Mouse (Mus musculus) spleen, postnatal 14 days (tissue): ENCODE data around the gene Ephb1.

Source experiments
- DNase-seq, 2 experiments: peaks; one replicate each; pipeline ENCODE4 v3.0.0; 2021 to 2022; ENCODE audit warnings: low spot score in 2 of 2

Ephb1 gene

DNA sequence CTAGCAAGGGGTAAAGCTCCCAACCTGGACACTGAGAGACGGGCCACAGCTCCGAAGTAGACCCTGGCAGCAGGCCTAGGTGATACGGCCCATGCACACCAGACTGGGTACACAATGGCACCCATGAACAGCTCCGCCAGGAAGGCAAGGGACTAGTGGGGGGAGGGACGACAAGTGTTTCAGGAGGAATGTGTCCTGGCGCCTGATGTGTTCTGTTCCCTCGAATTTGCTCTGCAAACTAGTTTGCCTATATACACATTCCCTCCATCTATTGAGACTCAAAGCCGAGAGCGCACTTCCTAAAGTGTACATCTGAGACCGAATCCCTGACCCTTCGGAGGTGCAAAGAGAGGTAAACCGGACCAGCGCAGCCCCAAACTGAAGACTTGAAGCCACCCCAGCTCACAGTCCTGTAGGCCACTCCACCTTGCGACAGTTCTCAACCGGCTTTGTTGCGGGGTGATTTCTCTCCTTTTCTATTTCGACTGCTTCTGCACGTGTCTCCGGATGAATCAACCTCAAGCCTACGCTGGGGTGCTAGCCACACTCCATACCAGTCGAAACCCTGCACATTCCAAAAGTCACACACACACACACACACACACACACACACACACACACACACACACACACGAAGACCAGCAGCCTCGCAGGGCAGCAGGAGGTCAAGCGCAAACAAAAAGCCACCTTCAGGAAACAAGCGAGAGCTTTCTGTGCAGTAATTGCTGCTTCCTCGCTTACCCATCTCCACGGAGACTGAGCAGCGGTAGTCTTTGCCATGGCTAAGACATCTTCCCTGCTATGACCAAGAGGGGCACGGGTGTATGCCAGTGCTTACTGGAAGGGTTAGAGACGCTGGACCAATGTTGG lies 2.1 kb downstream of the Ephb1 start:
- no peak for DNase-seq

- DNase-seq, result no peak
These were observed 2.8 kb downstream of the Ephb1 start for GRCm38 (mm10) chr9:102351721-102352120.

DNA sequence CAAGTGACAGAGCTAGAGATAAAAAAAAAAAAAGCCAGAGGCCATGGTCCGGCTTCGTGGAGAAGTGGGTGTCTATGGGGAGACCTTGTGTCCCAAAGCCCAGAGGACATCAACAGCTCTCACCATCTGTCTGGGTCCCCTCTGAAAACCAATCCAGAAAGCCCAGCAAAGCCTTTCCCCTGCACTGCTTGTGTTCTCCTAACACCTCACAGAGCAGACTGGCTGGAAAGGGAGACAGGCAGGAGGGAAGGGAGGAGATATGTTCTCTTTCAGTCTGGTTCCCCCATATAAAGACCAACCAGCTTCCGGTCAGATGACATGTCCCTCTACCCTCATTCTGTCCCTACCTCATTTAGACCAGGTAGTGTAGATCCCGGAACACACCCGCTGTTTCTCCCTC lies 3.3 kb downstream of the Ephb1 start:
- DNase-seq, result no peak

GRCm38 (mm10) chr9:102350696-102351095 lies 3.8 kb downstream of the Ephb1 start:
- DNase-seq, result peak in 1 of 2 experiments; percentile 4

DNA sequence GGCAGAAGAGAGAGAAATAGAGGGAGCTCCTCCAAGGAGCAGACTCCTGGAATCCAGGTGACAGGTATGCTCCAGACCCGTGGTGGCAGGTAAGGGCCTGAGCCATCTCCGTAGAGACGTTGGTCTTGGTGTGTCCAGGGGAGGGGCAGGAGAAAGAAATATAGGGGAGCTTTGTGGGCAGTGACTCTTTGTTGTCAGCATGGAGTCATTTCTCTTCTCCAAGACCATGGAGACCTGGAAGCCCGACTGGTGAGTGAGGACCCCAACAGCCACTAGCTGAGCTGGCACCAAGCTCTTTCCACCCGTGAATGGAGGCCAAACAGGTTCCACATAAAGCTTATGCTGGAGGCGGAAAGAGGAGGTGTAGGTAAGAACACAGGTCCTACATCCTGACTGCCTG lies 4.4 kb downstream of the Ephb1 start:
- DNase-seq, result peak in 1 of 2 experiments; percentile 5

DNA sequence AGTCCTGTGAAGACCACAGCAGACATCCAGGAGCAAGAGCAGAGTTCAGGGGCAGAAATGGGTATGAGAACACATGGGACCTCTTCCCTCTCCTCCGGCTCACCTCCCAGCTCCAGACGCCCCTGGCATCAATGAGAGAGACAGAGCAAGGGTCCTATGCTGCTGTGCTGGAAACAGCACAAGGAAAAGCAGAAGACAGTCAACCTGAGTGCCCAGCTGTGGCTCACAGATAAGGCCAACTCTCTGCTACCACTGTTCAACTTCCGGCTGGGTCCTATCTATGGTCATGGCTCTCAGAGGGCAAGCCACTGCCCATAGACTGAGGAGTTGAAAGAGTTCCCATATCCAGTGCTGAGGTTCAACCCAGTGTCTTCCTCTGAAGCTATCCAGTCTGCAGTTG lies 7.7 kb downstream of the Ephb1 start:
- peak in 1 of 2 experiments; percentile 2 for DNase-seq

DNA sequence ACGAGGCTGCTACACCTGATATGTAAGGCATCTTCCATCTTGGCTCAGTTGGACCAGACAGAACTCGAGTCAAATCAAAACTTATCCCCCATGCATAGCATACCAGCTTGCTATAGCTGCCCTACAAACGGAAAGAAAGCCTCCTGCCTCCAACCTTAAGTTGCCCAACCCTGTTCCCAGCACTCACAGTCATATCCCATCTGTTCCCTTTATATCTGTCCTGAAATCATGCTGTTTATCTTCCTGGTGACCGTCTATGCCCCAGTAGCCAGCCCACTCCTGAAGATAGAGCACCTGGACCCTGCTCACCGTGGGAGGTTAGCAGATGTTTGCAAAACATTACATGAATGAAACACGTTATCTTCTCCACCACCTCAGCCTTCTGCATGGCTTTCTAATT lies 9.0 kb downstream of the Ephb1 start:
- DNase-seq, result no peak

DNA sequence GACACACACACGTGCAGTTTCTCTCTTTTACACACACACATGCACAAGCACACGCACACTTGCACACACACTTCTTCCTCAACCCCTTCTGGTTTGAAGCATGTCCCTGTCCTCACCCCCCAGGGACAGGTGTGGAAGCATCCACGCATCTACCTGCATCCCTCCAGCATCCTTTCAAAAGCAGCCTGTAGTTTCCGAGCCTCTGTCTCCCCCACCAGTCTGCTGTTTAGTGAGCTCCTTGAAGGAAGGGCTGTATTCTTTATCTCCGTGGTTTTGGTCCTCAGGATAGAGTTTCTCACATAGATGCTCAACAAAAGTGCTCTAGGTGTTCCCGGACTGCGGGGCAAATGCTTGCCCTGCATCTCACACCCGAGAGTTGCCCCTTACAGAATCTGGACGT lies 9.4 kb downstream of the Ephb1 start:
- no peak for DNase-seq

DNA sequence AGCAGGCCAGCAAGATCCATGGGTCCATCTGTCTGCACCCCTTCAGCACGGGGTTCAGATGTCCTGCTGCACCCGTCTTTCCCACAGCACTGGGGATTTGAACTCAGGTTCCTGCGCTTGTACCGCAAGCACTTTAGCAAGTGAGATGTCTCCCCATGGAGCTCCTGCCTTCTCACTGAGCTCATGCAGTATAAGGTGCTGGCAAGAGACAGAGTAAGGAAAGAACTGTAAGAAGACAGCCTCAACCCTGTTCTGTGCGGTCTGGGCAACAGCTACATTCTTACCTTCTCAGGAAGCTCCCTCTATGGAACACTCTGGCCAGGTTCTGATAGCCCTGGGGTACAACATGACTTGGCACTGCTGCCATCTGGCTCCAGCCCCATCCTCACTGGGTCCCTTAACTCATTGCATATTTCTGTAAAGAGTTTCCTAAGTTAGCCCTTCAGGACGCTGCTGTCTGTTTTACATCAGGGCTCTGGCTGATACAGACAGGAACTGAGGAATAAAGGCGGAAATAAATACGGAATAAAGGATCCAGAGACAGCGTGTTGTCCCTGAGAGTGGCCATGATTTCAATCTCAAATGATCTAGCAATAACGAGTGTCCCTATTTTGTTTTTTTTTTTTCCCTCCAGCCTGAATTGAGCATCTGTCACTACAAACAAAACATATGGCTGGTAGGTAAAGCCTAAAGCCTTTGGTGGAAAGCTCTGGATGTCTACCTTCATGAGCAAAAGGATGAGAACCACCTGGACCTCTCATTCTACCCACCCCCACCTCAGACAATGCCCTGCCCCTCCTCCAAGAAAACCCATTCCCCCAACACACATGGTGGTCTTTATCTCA lies 10.2 kb downstream of the Ephb1 start:
- DNase-seq, result no peak

- DNase-seq, result no peak
These were observed 11.4 kb downstream of the Ephb1 start for GRCm38 (mm10) chr9:102343061-102343460.

DNA sequence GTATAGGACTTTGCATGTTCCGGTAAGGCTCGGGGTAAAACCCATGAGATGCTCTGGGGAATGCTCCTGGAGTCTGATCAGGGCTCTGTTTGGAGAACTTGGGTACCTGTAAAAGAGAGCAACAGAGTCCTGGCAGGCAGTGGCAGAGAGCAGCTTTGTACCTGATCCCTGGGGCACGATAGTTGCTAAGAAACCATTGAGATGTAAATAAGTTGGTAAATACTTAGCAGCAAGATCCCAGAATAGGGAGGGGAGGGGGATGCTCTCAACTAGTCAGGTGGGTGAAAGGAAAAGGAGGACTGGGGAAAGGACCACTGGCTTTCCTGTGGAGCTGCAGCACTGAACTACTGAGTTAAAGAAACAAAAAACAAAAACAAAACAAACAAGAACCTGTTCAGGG lies 12.5 kb downstream of the Ephb1 start:
- no peak for DNase-seq

DNA sequence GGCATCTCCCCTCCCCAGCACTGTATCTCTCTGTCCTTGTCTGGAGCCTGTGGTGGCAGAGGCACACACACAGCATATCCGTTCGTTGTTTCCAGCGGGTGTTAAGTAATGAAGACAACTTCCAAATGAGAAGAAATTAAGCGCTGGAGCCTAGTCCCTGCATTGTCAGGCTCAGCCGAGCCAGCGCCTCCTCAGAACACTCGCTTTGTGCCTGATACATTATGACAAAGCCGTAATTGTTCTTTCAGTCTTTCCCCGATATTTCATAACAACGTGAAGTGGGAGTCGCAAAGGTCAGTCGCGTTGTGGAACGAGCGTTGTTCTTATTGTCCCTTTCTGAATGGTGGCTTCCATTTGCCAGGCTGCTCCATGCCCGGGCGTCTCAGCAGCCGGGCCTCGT lies 13.7 kb downstream of the Ephb1 start:
- DNase-seq, result no peak

DNA sequence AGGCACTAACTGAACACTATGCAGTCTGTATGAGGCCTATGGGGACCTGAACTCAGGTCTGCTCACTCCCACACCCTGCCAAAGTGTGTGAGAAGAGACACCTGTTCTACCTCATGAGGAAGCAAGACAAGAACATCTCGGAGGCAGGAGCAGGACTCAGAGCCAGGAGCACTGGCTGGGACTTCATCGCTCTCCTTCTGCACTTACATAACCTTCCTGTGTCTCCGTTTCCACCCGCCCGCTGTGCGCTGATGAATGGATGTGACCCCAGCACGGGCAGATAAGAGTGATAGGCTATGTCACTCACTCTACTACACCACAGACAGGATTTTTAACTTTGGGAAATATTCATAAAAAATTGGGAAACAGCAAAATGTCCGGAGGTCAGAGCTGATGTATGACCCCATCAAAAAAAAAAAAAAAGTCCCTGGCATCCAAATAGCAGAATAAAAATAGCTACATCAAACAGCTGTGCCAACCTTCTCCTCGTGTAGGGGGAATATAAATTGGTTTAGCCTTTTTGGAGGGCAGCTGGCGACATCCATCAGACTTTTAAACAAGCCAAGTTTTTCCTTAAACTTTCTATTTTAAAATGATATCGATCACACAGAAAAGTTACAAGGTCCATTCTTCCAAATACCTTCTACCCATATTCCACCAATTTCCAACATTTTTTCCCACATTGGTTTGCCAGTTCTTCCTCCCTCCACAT lies 18.8 kb downstream of the Ephb1 start:
- no peak for DNase-seq

- DNase-seq, result no peak
These were observed 24.0 kb downstream of the Ephb1 start for GRCm38 (mm10) chr9:102330266-102331060.

GRCm38 (mm10) chr9:102327625-102328150 lies 26.8 kb downstream of the Ephb1 start:
- no peak for DNase-seq

DNA sequence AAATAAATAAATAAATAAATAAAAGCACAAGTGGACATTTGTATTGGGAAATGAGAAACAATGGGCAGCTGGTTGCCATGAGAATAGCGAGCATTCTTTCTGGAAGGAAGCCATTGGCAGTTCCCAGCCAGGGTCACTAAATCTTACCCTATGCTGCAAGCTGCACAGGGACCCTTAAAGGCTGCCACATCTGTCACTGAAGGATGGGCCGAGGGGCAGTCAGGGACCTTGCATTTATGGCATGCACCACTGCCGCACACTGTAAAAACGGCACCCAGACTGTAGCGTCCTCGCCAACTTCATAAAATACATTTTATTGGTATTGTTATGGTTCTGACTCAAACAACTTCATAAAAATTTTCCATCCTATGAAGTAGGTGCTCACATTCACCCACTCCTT lies 39.1 kb downstream of the Ephb1 start:
- DNase-seq, result no peak

- no peak for DNase-seq
These were observed 39.7 kb downstream of the Ephb1 start for GRCm38 (mm10) chr9:102314795-102315194.

DNA sequence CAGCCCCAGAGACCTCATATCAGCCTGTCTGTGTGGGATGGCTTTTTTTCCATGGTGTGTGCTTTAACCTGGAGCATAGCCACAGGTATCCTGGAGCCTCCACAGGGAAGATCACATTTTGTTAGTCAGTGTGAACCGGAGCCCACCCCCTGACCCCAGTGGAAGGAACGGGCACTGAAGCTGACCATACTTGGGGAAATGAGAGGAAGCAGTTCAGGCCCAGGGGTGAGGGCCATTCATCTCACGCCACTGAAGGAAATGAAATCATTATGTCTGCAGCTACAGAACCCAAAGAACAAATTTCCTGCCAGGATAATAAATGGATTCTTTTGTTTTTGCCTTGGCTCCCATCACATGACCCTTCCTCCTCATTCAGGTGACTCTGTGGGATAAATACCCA lies 44.1 kb downstream of the Ephb1 start:
- no peak for DNase-seq

- no peak for DNase-seq
These were observed 45.2 kb downstream of the Ephb1 start for GRCm38 (mm10) chr9:102309278-102309677.

- no peak for DNase-seq
These were observed 46.8 kb downstream of the Ephb1 start for GRCm38 (mm10) chr9:102307656-102308055.
